Mouse (Mus musculus) myocyte (in vitro differentiated cells): ENCODE measurements around the gene Vps35l.

Experiments
- CEBPB ChIP-seq: IDR thresholded peaks from 2 replicates; pipeline ENCODE4 v1.6.1; 2011; ENCODE audit warnings: mild to moderate bottlenecking, moderate library complexity; ENCODE audit not compliant: poor library complexity, insufficient read depth, severe bottlenecking
- E2F4 ChIP-seq: IDR thresholded peaks from one replicate; pipeline ENCODE4 v1.6.1; 2011; ENCODE audit warnings: mild to moderate bottlenecking, control low read depth, moderate library complexity; ENCODE audit not compliant: insufficient read depth
- MAX ChIP-seq: IDR thresholded peaks from one replicate; pipeline ENCODE4 v1.6.1; 2011; ENCODE audit warnings: low read depth, mild to moderate bottlenecking, control low read depth
- MYOG ChIP-seq, 3 experiments: IDR thresholded peaks; one replicate each; pipeline ENCODE4 v1.6.1; 2011; ENCODE audit warnings: control low read depth in 2 of 3, low read depth in 2 of 3, mild to moderate bottlenecking in 2 of 3; ENCODE audit not compliant: insufficient read length in 2 of 3, control insufficient read depth in 1 of 3, insufficient read depth in 1 of 3
- POLR2A ChIP-seq: IDR thresholded peaks from one replicate; pipeline ENCODE4 v1.6.1; 2011; ENCODE audit warnings: low read depth, mild to moderate bottlenecking, control low read depth, moderate library complexity; ENCODE audit not compliant: insufficient read length
- POLR2AphosphoS2 ChIP-seq: IDR thresholded peaks from one replicate; pipeline ENCODE4 v1.6.1; 2011; ENCODE audit warnings: low read depth, control low read depth; ENCODE audit not compliant: insufficient read length
- SRF ChIP-seq: IDR thresholded peaks from one replicate; pipeline ENCODE4 v1.6.1; 2011; ENCODE audit warnings: low read depth; ENCODE audit not compliant: control insufficient read depth, insufficient read length
- TCF12 ChIP-seq: IDR thresholded peaks from one replicate; pipeline ENCODE4 v1.6.1; 2011; ENCODE audit warnings: mild to moderate bottlenecking, control low read depth; ENCODE audit not compliant: poor library complexity, insufficient read depth, severe bottlenecking
- TCF3 ChIP-seq: IDR thresholded peaks from one replicate; pipeline ENCODE4 v1.6.1; 2011; ENCODE audit warnings: low read depth, control low read depth; ENCODE audit not compliant: insufficient read length
- USF1 ChIP-seq: IDR thresholded peaks from one replicate; pipeline ENCODE4 v1.6.1; 2011; ENCODE audit warnings: low read depth, mild to moderate bottlenecking, control low read depth, moderate library complexity

- TF ChIP-seq TCF12 = no peak
- TF ChIP-seq E2F4 = no peak
- no peak for TF ChIP-seq POLR2A
- TF ChIP-seq USF1 = no peak
- TF ChIP-seq POLR2AphosphoS2 = no peak
- no peak for TF ChIP-seq TCF3
- no peak for TF ChIP-seq MYOG (IDR thresholded peaks at IDR 0.05; ENCODE audit: control insufficient read depth in 1 of 3, insufficient read depth in 1 of 3, insufficient read length in 2 of 3, low read depth in 2 of 3)
- no peak for TF ChIP-seq MAX
- no peak for TF ChIP-seq CEBPB
- no peak for TF ChIP-seq SRF
Measured at GRCm38 (mm10) chr7:118803425-118803824, 63.4 kb downstream of the Vps35l start.
